Mouse (Mus musculus): ENCODE results near the gene Kctd19. TPM values are rescaled to one million over a fixed set of nuclear protein-coding genes. Genes with fewer than 3 reads are reported as not detected.

Gene Kctd19
- polyA plus RNA-seq, 1 experiment from 2014 or later, result not detected

- Histone ChIP-seq H3K36me3 (ENCODE audit: control insufficient read depth, insufficient read depth, low read length) (no peaks in the 10 kb centered on the region), H3K27me3 (replicated peaks; ENCODE audit: control insufficient read depth, insufficient read depth, low read length) (no peaks in the 10 kb centered on the region), H3K4me2 (ENCODE audit: low read length) (no peak overlapping the region), H3K27ac (ENCODE audit: low read depth, low read length) (no peak overlapping the region), H3K4me1 (ENCODE audit: control insufficient read depth, insufficient read depth, low read depth, low read length) (peaks cover 3% of the 10 kb centered on the region; the same call in 1 of the 2 replicates), H3K4me3 (ENCODE audit: low read length) (no peak overlapping the region), H3K9me3 (ENCODE audit: control insufficient read depth, low read length) (no peaks in the 10 kb centered on the region), H3K9ac (ENCODE audit: low read depth, low read length) (no peak overlapping the region)
- ATAC-seq, result peak; percentile 53
- 57% methylated on average over 19 of the region's 19 CpGs for WGBS
Observed at GRCm38 (mm10) chr8:105378673-105379072, 34.6 kb downstream of the Kctd19 start.

- ATAC-seq, result peak; percentile 32; the same call in 1 of the 2 replicates
- peak overlapping the region; percentile 36; the same call in 1 of the 2 replicates for H3K9ac ChIP-seq (ENCODE audit: low read depth, low read length)
Observed at GRCm38 (mm10) chr8:105374513-105374966, 38.8 kb downstream of the Kctd19 start.

GRCm38 (mm10) chr8:105373032-105373431 is 40.3 kb downstream of the Kctd19 start, which contains the start of gene Plekhg4:
Gene Plekhg4 (plus strand): TSS chr8:105373274.
- no peak for ATAC-seq
- Histone ChIP-seq H3K27ac (ENCODE audit: low read depth, low read length) (no peak within 1 kb of the TSS), H3K4me2 (ENCODE audit: low read length) (no peak within 1 kb of the TSS), H3K9me3 (ENCODE audit: control insufficient read depth, low read length) (no peaks in the 10 kb centered on the region), H3K9ac (ENCODE audit: low read depth, low read length) (no peak within 1 kb of the TSS), H3K27me3 (replicated peaks; ENCODE audit: control insufficient read depth, insufficient read depth, low read length) (no peaks in the 10 kb centered on the region), H3K4me1 (ENCODE audit: control insufficient read depth, insufficient read depth, low read depth, low read length) (no peaks in the 10 kb centered on the region), H3K36me3 (ENCODE audit: control insufficient read depth, insufficient read depth, low read length) (no peaks in the 10 kb centered on the region; the same call in 1 of the 2 replicates), H3K4me3 (ENCODE audit: low read length) (no peak within 1 kb of the TSS)
- WGBS, result 51% methylated on average over 2 of the region's 2 CpGs

More at GRCm38 (mm10) chr8:105374513-105374966, 38.8 kb downstream of the Kctd19 start:
- WGBS, result 33% methylated on average over 26 of the region's 33 CpGs
- Histone ChIP-seq H3K27ac (ENCODE audit: low read depth, low read length) (no peak overlapping the region), H3K4me1 (ENCODE audit: control insufficient read depth, insufficient read depth, low read depth, low read length) (peaks cover 3% of the 10 kb centered on the region; the same call in 1 of the 2 replicates), H3K27me3 (replicated peaks; ENCODE audit: control insufficient read depth, insufficient read depth, low read length) (no peaks in the 10 kb centered on the region), H3K36me3 (ENCODE audit: control insufficient read depth, insufficient read depth, low read length) (no peaks in the 10 kb centered on the region), H3K9me3 (ENCODE audit: control insufficient read depth, low read length) (no peaks in the 10 kb centered on the region), H3K4me2 (ENCODE audit: low read length) (peak overlapping the region; percentile 51), H3K4me3 (ENCODE audit: low read length) (peak overlapping the region; percentile 14)

GRCm38 (mm10) chr8:105372473-105372872 is 40.8 kb downstream of the Kctd19 start:
- no peak for ATAC-seq
- no peak overlapping the region for H3K4me3 ChIP-seq (ENCODE audit: low read length)
- 80% methylated on average over 8 of the region's 9 CpGs for WGBS

GRCm38 (mm10) chr8:105367107-105367506 is 46.2 kb downstream of the Kctd19 start:
- no peaks in the 10 kb centered on the region for H3K9me3 ChIP-seq (ENCODE audit: control insufficient read depth, low read length)
- H3K36me3 ChIP-seq (ENCODE audit: control insufficient read depth, insufficient read depth, low read length), result peaks cover 10% of the 10 kb centered on the region
- 67% methylated on average over 2 of the region's 2 CpGs for WGBS
- H3K4me2 ChIP-seq (ENCODE audit: low read length), result no peak overlapping the region
- H3K4me1 ChIP-seq (ENCODE audit: control insufficient read depth, insufficient read depth, low read depth, low read length), result no peaks in the 10 kb centered on the region
- no peak overlapping the region for H3K9ac ChIP-seq (ENCODE audit: low read depth, low read length)
- H3K4me3 ChIP-seq (ENCODE audit: low read length), result no peak overlapping the region
- ATAC-seq, result no peak
- no peaks in the 10 kb centered on the region for H3K27me3 ChIP-seq (replicated peaks; ENCODE audit: control insufficient read depth, insufficient read depth, low read length)
- H3K27ac ChIP-seq (ENCODE audit: low read depth, low read length), result no peak overlapping the region

More at GRCm38 (mm10) chr8:105372473-105372872, 40.8 kb downstream of the Kctd19 start:
- Histone ChIP-seq H3K9me3 (ENCODE audit: control insufficient read depth, low read length) (no peaks in the 10 kb centered on the region), H3K36me3 (ENCODE audit: control insufficient read depth, insufficient read depth, low read length) (no peaks in the 10 kb centered on the region; the same call in 1 of the 2 replicates), H3K4me1 (ENCODE audit: control insufficient read depth, insufficient read depth, low read depth, low read length) (no peaks in the 10 kb centered on the region), H3K4me2 (ENCODE audit: low read length) (no peak overlapping the region), H3K27ac (ENCODE audit: low read depth, low read length) (no peak overlapping the region), H3K27me3 (replicated peaks; ENCODE audit: control insufficient read depth, insufficient read depth, low read length) (no peaks in the 10 kb centered on the region), H3K9ac (ENCODE audit: low read depth, low read length) (no peak overlapping the region)

GRCm38 (mm10) chr8:105361751-105362702 is 51.3 kb downstream of the Kctd19 start:
- no peak for ATAC-seq
- Histone ChIP-seq H3K4me3 (ENCODE audit: low read length) (no peak overlapping the region), H3K9ac (ENCODE audit: low read depth, low read length) (no peak overlapping the region), H3K36me3 (ENCODE audit: control insufficient read depth, insufficient read depth, low read length) (peaks cover 16% of the 10 kb centered on the region), H3K27me3 (replicated peaks; ENCODE audit: control insufficient read depth, insufficient read depth, low read length) (no peaks in the 10 kb centered on the region), H3K27ac (ENCODE audit: low read depth, low read length) (no peak overlapping the region), H3K9me3 (ENCODE audit: control insufficient read depth, low read length) (no peaks in the 10 kb centered on the region), H3K4me2 (ENCODE audit: low read length) (no peak overlapping the region), H3K4me1 (ENCODE audit: control insufficient read depth, insufficient read depth, low read depth, low read length) (no peaks in the 10 kb centered on the region; the same call in 1 of the 2 replicates)
- 62% methylated on average over 12 of the region's 12 CpGs for WGBS

- 52% methylated on average over 4 of the region's 4 CpGs for WGBS
- no peak overlapping the region for H3K9ac ChIP-seq (ENCODE audit: low read depth, low read length)
- H3K9me3 ChIP-seq (ENCODE audit: control insufficient read depth, low read length), result no peaks in the 10 kb centered on the region
- H3K27ac ChIP-seq (ENCODE audit: low read depth, low read length), result no peak overlapping the region
- no peaks in the 10 kb centered on the region; the same call in 1 of the 2 replicates for H3K4me1 ChIP-seq (ENCODE audit: control insufficient read depth, insufficient read depth, low read depth, low read length)
- peaks cover 19% of the 10 kb centered on the region for H3K36me3 ChIP-seq (ENCODE audit: control insufficient read depth, insufficient read depth, low read length)
- peak; percentile 43; the same call in 1 of the 2 replicates for ATAC-seq
- no peak overlapping the region for H3K4me3 ChIP-seq (ENCODE audit: low read length)
- H3K4me2 ChIP-seq (ENCODE audit: low read length), result no peak overlapping the region
- H3K27me3 ChIP-seq (replicated peaks; ENCODE audit: control insufficient read depth, insufficient read depth, low read length), result no peaks in the 10 kb centered on the region
Observed at GRCm38 (mm10) chr8:105359646-105360045, 53.7 kb downstream of the Kctd19 start.

- Histone ChIP-seq H3K9me3 (ENCODE audit: control insufficient read depth, low read length) (no peaks in the 10 kb centered on the region), H3K4me1 (ENCODE audit: control insufficient read depth, insufficient read depth, low read depth, low read length) (no peaks in the 10 kb centered on the region; the same call in 1 of the 2 replicates), H3K4me2 (ENCODE audit: low read length) (no peak overlapping the region), H3K9ac (ENCODE audit: low read depth, low read length) (no peak overlapping the region), H3K27ac (ENCODE audit: low read depth, low read length) (no peak overlapping the region), H3K27me3 (replicated peaks; ENCODE audit: control insufficient read depth, insufficient read depth, low read length) (no peaks in the 10 kb centered on the region), H3K4me3 (ENCODE audit: low read length) (no peak overlapping the region), H3K36me3 (ENCODE audit: control insufficient read depth, insufficient read depth, low read length) (peaks cover 19% of the 10 kb centered on the region)
- WGBS, result 70% methylated on average over 15 of the region's 15 CpGs
- peak; percentile 31; the same call in 1 of the 2 replicates for ATAC-seq
Observed at GRCm38 (mm10) chr8:105359208-105359607, 54.1 kb downstream of the Kctd19 start.

GRCm38 (mm10) chr8:105356681-105357080 is 56.6 kb downstream of the Kctd19 start:
- no peaks in the 10 kb centered on the region for H3K27me3 ChIP-seq (replicated peaks; ENCODE audit: control insufficient read depth, insufficient read depth, low read length)
- H3K4me1 ChIP-seq (ENCODE audit: control insufficient read depth, insufficient read depth, low read depth, low read length), result no peaks in the 10 kb centered on the region; the same call in 1 of the 2 replicates
- H3K36me3 ChIP-seq (ENCODE audit: control insufficient read depth, insufficient read depth, low read length), result peaks cover 16% of the 10 kb centered on the region
- 90% methylated on average over 14 of the region's 14 CpGs for WGBS
- ATAC-seq, result no peak
- H3K4me3 ChIP-seq (ENCODE audit: low read length), result no peak overlapping the region
- H3K4me2 ChIP-seq (ENCODE audit: low read length), result no peak overlapping the region
- H3K9ac ChIP-seq (ENCODE audit: low read depth, low read length), result no peak overlapping the region
- H3K9me3 ChIP-seq (ENCODE audit: control insufficient read depth, low read length), result no peaks in the 10 kb centered on the region
- H3K27ac ChIP-seq (ENCODE audit: low read depth, low read length), result no peak overlapping the region
